Mouse (Mus musculus): ENCODE data around the gene Lrrc23. TPM values are rescaled to one million over a fixed set of nuclear protein-coding genes. Genes with fewer than 3 reads are reported as not detected.

The Lrrc23 gene
- polyA plus RNA-seq, 1 experiment from 2014 or later = 0.32 TPM

DNA sequence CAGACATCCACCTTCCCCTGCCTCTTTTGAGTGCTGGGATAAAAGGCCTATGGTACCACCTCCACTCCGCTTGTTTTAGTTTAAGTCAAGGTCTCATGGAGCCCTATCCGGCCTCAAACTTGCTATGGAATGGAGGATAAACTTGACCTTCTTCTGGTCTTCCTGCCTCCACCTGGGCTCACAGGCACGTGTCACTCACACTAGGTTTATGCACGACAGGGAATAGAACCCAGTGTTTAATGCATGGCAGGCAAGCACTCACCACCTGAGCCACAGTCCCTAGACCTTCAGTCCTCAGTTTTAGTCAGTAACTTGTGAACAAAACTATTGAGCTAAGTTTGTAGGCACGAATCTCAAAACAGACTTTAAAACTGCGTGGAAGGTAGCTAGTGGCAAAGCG, 48.5 kb downstream of the Lrrc23 start:
- Histone ChIP-seq H3K4me3 (ENCODE audit: low read depth, low read length) (no peak overlapping the region), H3K27me3 (ENCODE audit: control insufficient read depth, insufficient read depth, low read length) (no peaks in the 10 kb centered on the region)
- 83% methylated on average over 7 of the region's 7 CpGs for WGBS

GRCm38 (mm10) chr6:124729850-124730705, 49.4 kb downstream of the Lrrc23 start:
- H3K4me1 ChIP-seq (ENCODE audit: control insufficient read depth, insufficient read depth, low read length) = no peaks in the 10 kb centered on the region; the same call in 1 of the 2 replicates
- H3K4me2 ChIP-seq (replicated peaks; ENCODE audit: low read depth, low read length) = no peak overlapping the region
- H3K27me3 ChIP-seq (ENCODE audit: control insufficient read depth, insufficient read depth, low read length) = no peaks in the 10 kb centered on the region
- no peak overlapping the region for H3K9ac ChIP-seq (replicated peaks; ENCODE audit: low read depth, low read length)
- H3K9me3 ChIP-seq (ENCODE audit: control insufficient read depth, low read depth, low read length) = no peaks in the 10 kb centered on the region
- no peaks in the 10 kb centered on the region for H3K36me3 ChIP-seq (ENCODE audit: control insufficient read depth, insufficient read depth, low read length)
- no peak for ATAC-seq (ENCODE audit: insufficient number of reproducible peaks, insufficient read depth, low FRiP score, low read depth)
- 74% methylated on average over 8 of the region's 8 CpGs for WGBS
- H3K27ac ChIP-seq (ENCODE audit: low read length) = no peak overlapping the region
- H3K4me3 ChIP-seq (ENCODE audit: low read depth, low read length) = no peak overlapping the region

More for the DNA sequence above, 48.5 kb downstream of the Lrrc23 start:
- no peak overlapping the region for H3K9ac ChIP-seq (replicated peaks; ENCODE audit: low read depth, low read length)
- no peaks in the 10 kb centered on the region for H3K9me3 ChIP-seq (ENCODE audit: control insufficient read depth, low read depth, low read length)
- no peaks in the 10 kb centered on the region for H3K36me3 ChIP-seq (ENCODE audit: control insufficient read depth, insufficient read depth, low read length)
- no peak for ATAC-seq (ENCODE audit: insufficient number of reproducible peaks, insufficient read depth, low FRiP score, low read depth)
- H3K4me1 ChIP-seq (ENCODE audit: control insufficient read depth, insufficient read depth, low read length) = no peaks in the 10 kb centered on the region; the same call in 1 of the 2 replicates
- no peak overlapping the region for H3K27ac ChIP-seq (ENCODE audit: low read length)
- H3K4me2 ChIP-seq (replicated peaks; ENCODE audit: low read depth, low read length) = no peak overlapping the region

- no peaks in the 10 kb centered on the region for H3K9me3 ChIP-seq (ENCODE audit: control insufficient read depth, low read depth, low read length)
- WGBS = 87% methylated on average over 10 of the region's 10 CpGs
- H3K4me3 ChIP-seq (ENCODE audit: low read depth, low read length) = no peak overlapping the region
- no peak overlapping the region for H3K9ac ChIP-seq (replicated peaks; ENCODE audit: low read depth, low read length)
- H3K27me3 ChIP-seq (ENCODE audit: control insufficient read depth, insufficient read depth, low read length) = no peaks in the 10 kb centered on the region
- no peak overlapping the region for H3K4me2 ChIP-seq (replicated peaks; ENCODE audit: low read depth, low read length)
- ATAC-seq (ENCODE audit: insufficient number of reproducible peaks, insufficient read depth, low FRiP score, low read depth) = no peak
- H3K4me1 ChIP-seq (ENCODE audit: control insufficient read depth, insufficient read depth, low read length) = no peaks in the 10 kb centered on the region; the same call in 1 of the 2 replicates
- no peak overlapping the region for H3K27ac ChIP-seq (ENCODE audit: low read length)
- no peaks in the 10 kb centered on the region for H3K36me3 ChIP-seq (ENCODE audit: control insufficient read depth, insufficient read depth, low read length)
Measured at GRCm38 (mm10) chr6:124728621-124729020, 50.9 kb downstream of the Lrrc23 start.

DNA sequence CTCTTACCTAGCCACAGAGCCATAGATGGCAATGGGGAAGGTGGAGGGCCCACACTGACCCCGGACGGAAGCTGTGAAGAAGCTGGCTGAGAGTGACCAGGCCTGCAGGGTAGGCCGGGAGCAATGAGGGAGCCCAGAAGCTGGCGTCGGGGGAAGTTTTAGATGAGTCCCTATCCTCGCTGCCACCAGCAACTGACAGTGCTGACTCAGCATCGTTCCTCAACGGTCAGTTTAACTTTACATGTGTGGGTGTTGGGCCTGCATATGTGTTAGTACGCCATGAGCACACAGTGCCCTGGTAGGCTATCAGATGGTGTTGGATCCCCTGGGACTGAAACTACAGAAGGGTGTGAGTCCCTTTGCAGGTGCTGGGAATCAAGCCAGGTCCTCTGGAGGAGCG, 55.1 kb downstream of the Lrrc23 start:
- Histone ChIP-seq H3K9ac (replicated peaks; ENCODE audit: low read depth, low read length) (no peak overlapping the region), H3K9me3 (ENCODE audit: control insufficient read depth, low read depth, low read length) (no peaks in the 10 kb centered on the region), H3K4me1 (ENCODE audit: control insufficient read depth, insufficient read depth, low read length) (0 out of 2 replicates have a peak, but pooled peaks cover 2% of the 10 kb centered on the region), H3K36me3 (ENCODE audit: control insufficient read depth, insufficient read depth, low read length) (no peaks in the 10 kb centered on the region), H3K4me2 (replicated peaks; ENCODE audit: low read depth, low read length) (no peak overlapping the region), H3K27ac (ENCODE audit: low read length) (no peak overlapping the region), H3K27me3 (ENCODE audit: control insufficient read depth, insufficient read depth, low read length) (no peaks in the 10 kb centered on the region), H3K4me3 (ENCODE audit: low read depth, low read length) (no peak overlapping the region)
- 85% methylated on average over 10 of the region's 10 CpGs for WGBS
- ATAC-seq (ENCODE audit: insufficient number of reproducible peaks, insufficient read depth, low FRiP score, low read depth) = no peak

DNA sequence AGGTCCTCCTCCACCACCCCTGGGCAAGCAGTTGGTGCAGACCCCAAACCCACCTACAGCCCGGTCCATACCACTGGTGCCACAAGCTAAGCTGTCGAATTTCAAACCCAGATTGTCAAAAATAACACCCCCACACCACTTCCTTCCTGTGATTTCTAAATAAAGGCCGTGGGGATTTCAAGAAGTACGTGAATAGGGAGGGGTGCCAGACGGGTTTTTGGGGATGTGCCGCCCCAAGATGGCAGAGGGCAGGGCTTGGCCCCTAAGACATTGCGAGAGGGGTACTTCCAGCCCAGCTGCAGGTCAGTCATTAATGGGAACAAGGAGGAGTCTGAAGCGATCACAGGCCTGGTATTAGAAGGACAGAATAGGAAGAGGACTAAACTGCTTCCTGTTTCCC, 56.0 kb downstream of the Lrrc23 start:
- H3K36me3 ChIP-seq (ENCODE audit: control insufficient read depth, insufficient read depth, low read length) = no peaks in the 10 kb centered on the region
- ATAC-seq (ENCODE audit: insufficient number of reproducible peaks, insufficient read depth, low FRiP score, low read depth) = no peak
- no peak overlapping the region for H3K4me2 ChIP-seq (replicated peaks; ENCODE audit: low read depth, low read length)
- no peaks in the 10 kb centered on the region for H3K9me3 ChIP-seq (ENCODE audit: control insufficient read depth, low read depth, low read length)
- no peak overlapping the region for H3K4me3 ChIP-seq (ENCODE audit: low read depth, low read length)
- H3K4me1 ChIP-seq (ENCODE audit: control insufficient read depth, insufficient read depth, low read length) = 0 out of 2 replicates have a peak, but pooled peaks cover 2% of the 10 kb centered on the region
- no peak overlapping the region for H3K9ac ChIP-seq (replicated peaks; ENCODE audit: low read depth, low read length)
- H3K27me3 ChIP-seq (ENCODE audit: control insufficient read depth, insufficient read depth, low read length) = no peaks in the 10 kb centered on the region
- 73% methylated on average over 8 of the region's 8 CpGs for WGBS
- H3K27ac ChIP-seq (ENCODE audit: low read length) = no peak overlapping the region

DNA sequence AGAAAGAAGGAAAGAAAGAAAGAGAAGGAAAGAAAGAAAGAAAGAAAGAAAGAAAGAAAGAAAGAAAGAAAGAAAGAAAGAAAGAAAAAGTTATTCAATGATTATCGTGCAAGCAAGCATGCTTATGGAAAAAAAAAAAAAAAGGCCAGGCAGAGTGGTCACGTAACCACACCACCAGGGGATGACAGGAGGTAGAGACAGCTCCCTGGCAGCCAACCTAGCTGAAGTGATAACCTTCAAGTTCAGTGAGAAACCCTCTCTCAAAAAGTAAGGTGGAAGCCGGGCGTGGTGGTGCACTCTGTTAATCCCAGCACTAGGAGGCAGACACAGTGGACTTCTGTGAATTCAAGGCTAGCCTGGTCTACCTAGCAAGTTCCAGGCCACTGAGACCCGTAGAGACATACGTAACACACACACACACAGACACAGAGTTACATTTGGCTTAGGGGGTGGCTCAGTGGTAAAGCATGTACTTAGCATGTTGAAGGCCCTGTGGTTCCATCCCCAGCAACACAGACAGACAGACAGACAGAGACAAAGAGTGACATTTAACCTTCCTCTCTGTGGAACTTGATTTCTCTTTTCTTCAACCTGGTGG, 56.6 kb downstream of the Lrrc23 start:
- no peak overlapping the region for H3K9ac ChIP-seq (replicated peaks; ENCODE audit: low read depth, low read length)
- H3K4me3 ChIP-seq (ENCODE audit: low read depth, low read length) = no peak overlapping the region
- no peaks in the 10 kb centered on the region for H3K36me3 ChIP-seq (ENCODE audit: control insufficient read depth, insufficient read depth, low read length)
- WGBS = 81% methylated on average over 6 of the region's 6 CpGs
- no peaks in the 10 kb centered on the region for H3K27me3 ChIP-seq (ENCODE audit: control insufficient read depth, insufficient read depth, low read length)
- H3K27ac ChIP-seq (ENCODE audit: low read length) = no peak overlapping the region
- H3K9me3 ChIP-seq (ENCODE audit: control insufficient read depth, low read depth, low read length) = no peaks in the 10 kb centered on the region
- no peak overlapping the region for H3K4me2 ChIP-seq (replicated peaks; ENCODE audit: low read depth, low read length)
- no peak for ATAC-seq (ENCODE audit: insufficient number of reproducible peaks, insufficient read depth, low FRiP score, low read depth)
- 0 out of 2 replicates have a peak, but pooled peaks cover 2% of the 10 kb centered on the region for H3K4me1 ChIP-seq (ENCODE audit: control insufficient read depth, insufficient read depth, low read length)

DNA sequence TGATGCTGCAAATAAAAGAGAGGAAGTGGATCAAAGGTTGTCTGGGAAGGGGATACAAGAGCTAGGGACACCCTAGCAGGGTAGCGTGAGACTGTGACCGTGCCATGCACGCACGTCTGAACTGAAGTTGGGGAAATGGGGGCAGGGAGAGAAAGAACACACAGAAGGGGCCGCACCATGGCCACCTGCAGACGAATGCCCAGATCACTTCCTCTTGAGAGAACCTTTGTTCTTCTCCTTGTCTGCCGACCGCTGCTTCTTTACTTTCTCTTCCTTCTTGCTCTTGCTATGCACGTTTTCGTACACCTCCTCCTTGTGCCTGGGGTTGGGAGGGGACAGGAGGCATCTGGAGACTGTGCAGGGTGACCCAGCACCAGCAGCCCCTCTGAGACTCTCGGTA, 58.6 kb downstream of the Lrrc23 start:
- 0 out of 2 replicates have a peak overlapping the region, but pooled peaks have one; percentile 18 for H3K27ac ChIP-seq (ENCODE audit: low read length)
- H3K9me3 ChIP-seq (ENCODE audit: control insufficient read depth, low read depth, low read length) = no peaks in the 10 kb centered on the region
- peak overlapping the region; percentile 40; the same call in 1 of the 2 replicates for H3K4me2 ChIP-seq (replicated peaks; ENCODE audit: low read depth, low read length)
- H3K4me1 ChIP-seq (ENCODE audit: control insufficient read depth, insufficient read depth, low read length) = 0 out of 2 replicates have a peak, but pooled peaks cover 2% of the 10 kb centered on the region
- H3K36me3 ChIP-seq (ENCODE audit: control insufficient read depth, insufficient read depth, low read length) = peaks cover 10% of the 10 kb centered on the region; the same call in 1 of the 2 replicates
- H3K9ac ChIP-seq (replicated peaks; ENCODE audit: low read depth, low read length) = 0 out of 2 replicates have a peak overlapping the region, but pooled peaks have one; percentile 10
- 63% methylated on average over 11 of the region's 11 CpGs for WGBS
- H3K4me3 ChIP-seq (ENCODE audit: low read depth, low read length) = peak overlapping the region; percentile 36; the same call in 1 of the 2 replicates
- no peak for ATAC-seq (ENCODE audit: insufficient number of reproducible peaks, insufficient read depth, low FRiP score, low read depth)
- H3K27me3 ChIP-seq (ENCODE audit: control insufficient read depth, insufficient read depth, low read length) = no peaks in the 10 kb centered on the region
